Mouse (Mus musculus): ENCODE results near the gene Snx11.

DNA sequence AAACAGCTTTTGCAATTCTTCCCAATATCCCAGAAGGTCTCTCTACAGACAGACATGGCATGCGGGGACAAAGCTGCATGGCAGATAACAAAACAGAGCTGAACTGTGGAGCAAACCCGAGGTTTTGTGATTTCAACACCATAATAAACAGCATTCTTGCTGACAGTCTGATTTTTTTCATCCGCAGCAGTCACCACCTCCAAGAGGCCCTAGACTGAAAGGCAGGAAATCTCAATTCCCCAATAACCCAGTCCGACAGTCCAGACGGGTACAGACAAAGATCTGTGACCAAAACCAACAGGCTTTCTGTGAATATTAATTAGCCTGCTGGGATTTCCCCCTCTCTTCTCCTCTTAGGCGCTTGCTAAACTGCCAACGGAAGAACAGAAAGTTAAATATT is 1.7 kb downstream of the Snx11 start:
- TF ChIP-seq CTCF (IDR thresholded peaks at IDR 0.05; ENCODE audit: low read depth) (no peak), EP300 (IDR thresholded peaks at IDR 0.05; ENCODE audit: low read depth) (no peak)
